Mouse (Mus musculus) ES-Bruce4 (cell line): ENCODE measurements at regions not wholly inside any gene's neighbourhood (a gene's known extent, or its start where the extent isn't known, plus 50 kb on each side); places are given as distances from the start of the nearest gene placed in this dataset.

ENCODE experiments used
- CTCF ChIP-seq: IDR thresholded peaks from one replicate; pipeline ENCODE4 v1.8.1; 2011; ENCODE audit warnings: low read depth, low read length
- EP300 ChIP-seq: IDR thresholded peaks from 2 replicates; pipeline ENCODE4 v1.6.1; 2011; ENCODE audit warnings: low read depth, low read length; ENCODE audit not compliant: insufficient read depth
- POLR2A ChIP-seq: IDR thresholded peaks from one replicate; pipeline ENCODE4 v1.8.1; 2011; ENCODE audit warnings: low read length; ENCODE audit not compliant: insufficient read depth

DNA sequence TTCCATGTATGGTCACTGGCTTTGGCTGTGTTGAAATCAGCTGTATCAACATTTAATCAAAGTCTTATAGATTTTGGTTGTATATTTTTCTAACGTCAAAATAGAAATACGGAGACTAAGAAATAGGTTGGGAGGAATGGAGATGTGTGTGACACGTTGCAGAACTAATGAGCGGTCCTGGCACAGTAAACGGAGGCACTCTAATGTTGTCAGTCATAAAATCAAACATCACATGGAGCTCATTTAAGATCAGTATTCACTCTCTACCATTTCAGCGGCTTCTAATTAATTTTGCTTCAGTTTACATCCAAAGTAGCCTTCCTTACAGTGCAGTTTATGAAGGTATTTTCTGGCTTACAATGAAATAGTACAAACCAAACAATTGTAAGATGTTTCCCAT lies 246.1 kb downstream of the Twistnb start:
- TF ChIP-seq POLR2A (no peak), EP300 (no peak), CTCF (no peak)
